Mouse (Mus musculus) T-helper 1 cell (primary cell): ENCODE data around the gene Lipk.

Source experiments
- in situ Hi-C: fragments of 300-600 bp; cut with MboI, MseI; formaldehyde crosslinking; loops from one replicate; pipeline ENCODE4 v1.15.1; 2025; ENCODE audit warnings: high pct_unique_total_duplicates

The Lipk gene

GRCm38 (mm10) chr19:34008002-34008401 is at the start of gene Lipk:
TSS of gene Lipk (plus strand) at chr19:34008290.
- in situ Hi-C loops: no loop called here

DNA sequence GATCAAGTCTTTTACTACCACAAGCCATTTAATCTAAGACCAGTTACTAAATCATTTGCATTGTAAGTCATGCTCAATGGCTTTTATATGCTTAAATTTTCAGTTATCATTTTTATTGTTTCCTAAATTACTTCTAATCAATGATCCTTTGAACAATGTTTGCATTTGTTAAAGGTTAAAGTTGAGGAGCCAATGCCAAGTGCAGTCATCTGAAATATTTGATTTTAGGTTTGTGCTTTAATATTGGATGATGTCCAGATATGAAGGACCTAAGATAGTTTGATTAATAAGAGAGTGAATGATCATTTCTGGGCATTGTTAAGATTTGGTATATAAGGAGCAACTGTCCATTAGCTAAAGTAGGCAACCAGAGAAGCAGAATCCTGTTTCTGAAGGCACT is 47.2 kb upstream of the Lipk start, which contains the start of gene Lipf:
Gene Lipf (plus strand): TSS at position 301 of the 400 bp plus-strand sequence.
- in situ Hi-C loops: no loop called here

DNA sequence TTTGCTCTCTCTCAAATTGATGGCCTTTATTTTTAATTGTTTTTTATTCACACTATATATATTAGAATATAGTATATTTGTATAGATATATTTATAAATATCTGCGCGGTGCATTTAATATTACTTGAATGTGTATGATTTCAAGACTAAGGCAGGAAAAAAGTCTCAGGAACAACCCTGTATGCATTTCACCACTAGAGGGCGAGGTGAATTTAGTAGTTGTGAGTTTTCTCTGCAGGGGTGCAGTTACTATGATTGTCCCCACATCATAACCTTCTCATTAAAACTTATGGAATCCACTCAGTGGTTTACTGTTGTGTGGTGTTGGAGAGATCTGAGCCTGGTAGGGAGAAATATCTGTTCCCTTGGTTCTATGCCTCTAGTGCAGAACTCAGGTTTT is 29.1 kb upstream of the Lipk start:
- in situ Hi-C loops: no loop called here

- in situ Hi-C loops: no loop called here
These were observed 25.0 kb upstream of the Lipk start for GRCm38 (mm10) chr19:33983043-33983442.

GRCm38 (mm10) chr19:34021440-34022172 is 13.5 kb downstream of the Lipk start:
- in situ Hi-C loops: no loop called here

DNA sequence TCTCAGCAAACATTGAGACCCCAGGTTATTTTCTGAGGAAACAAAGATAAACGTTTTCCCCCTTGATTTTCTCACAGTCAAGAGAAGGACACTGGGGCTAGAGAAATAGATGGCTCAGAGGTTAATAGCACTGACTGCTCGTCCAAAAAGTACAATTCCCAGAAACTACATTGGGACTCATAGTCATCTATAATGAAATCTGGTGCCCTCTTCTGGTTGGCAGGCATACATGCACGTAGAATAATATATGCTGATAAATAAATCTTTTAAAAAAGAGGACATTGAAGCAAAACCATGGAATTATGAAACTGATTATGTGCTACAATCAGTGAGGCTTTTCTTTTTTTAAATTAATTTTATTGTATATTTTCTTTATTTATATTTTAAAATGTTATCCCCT is 14.7 kb downstream of the Lipk start:
- in situ Hi-C loops: no loop called here

GRCm38 (mm10) chr19:34039731-34040130 is 31.6 kb downstream of the Lipk start:
- in situ Hi-C loops: no loop called here

DNA sequence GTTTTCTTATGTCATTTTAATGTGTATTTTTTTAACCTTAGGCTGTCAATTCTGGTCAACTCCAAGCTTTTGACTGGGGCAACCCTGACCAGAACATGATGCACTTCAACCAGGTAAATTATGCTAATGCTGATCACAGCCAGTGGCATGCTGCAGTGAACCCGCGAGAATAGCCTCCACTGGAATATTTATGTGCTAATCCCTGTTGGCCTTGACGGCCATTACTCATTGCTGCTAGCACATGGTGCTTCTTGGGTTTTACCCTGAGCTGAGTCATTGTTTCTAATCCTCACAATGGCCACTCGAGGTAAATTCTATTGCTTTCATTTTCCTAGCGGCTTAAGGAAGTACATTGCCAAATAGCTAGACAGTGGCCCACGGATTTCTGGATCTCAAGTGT is 34.9 kb downstream of the Lipk start:
- in situ Hi-C loops: no loop called here

- in situ Hi-C loops: no loop called here
These were observed 41.4 kb downstream of the Lipk start for GRCm38 (mm10) chr19:34049371-34050039.

GRCm38 (mm10) chr19:34051502-34051901 is 43.4 kb downstream of the Lipk start:
- in situ Hi-C loops: no loop called here

- in situ Hi-C loops: no loop called here
These were observed 55.5 kb downstream of the Lipk start for GRCm38 (mm10) chr19:34063547-34063946.

GRCm38 (mm10) chr19:34064059-34064458 is 56.0 kb downstream of the Lipk start:
- in situ Hi-C loops: no loop called here

DNA sequence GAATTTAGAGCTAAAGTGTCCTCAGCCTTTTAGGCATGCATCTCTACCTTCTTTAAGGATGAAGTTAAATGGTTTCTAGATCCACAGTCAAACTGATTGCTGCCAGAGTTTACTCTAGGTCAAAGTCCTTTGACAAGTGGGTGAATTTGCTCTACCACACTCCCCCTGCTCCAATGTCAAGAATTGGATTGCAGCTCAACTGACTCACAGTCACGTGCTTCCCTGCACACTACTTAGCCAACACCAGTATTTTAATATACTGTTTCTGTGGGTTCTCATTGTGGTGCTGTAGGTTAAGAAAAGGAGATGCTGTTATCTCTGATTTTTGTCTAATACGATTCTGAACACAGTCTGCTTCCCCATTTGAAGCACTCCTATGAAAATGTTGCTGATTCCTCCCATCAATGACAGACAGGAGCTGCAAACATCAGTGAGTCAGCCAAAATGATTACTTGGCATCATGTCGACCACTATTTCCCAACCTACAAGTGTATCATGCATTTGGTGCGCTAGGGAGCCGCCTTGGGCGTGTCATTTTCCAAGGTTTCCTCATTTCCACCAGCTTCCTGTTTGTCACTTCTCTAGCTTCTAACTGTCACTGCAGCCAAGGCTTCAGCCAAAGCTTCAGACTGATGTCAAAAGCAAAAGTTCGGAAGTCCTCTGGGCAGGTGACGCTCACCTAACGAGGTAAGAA is 58.8 kb downstream of the Lipk start, which contains the start of gene Lipn:
Gene Lipn (plus strand): TSS at position 580 of the 694 bp plus-strand sequence.
- in situ Hi-C loops: no loop called here

DNA sequence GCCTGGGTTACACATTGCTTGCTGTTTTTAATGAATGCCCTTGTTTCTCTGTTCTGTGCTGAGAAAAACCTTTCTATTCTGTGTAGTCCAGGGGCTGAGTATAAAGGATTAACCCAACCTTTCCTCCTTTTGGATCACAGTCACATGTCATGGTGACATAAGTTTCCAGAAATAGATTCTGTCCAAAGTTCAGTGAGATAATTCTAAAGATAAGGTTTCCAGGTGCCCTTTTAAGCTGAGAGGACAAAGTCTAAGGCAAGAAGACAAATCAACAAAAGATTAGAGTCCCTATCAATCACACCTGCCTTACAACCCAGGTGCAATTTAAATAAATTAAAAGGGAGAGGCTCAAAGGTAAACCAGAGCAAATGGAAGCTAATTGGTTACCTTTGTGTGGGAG is 66.1 kb downstream of the Lipk start:
- in situ Hi-C loops: no loop called here

- in situ Hi-C loops: no loop called here
These were observed 70.0 kb downstream of the Lipk start for GRCm38 (mm10) chr19:34078130-34078529.

- in situ Hi-C loops: no loop called here
These were observed 81.1 kb downstream of the Lipk start for GRCm38 (mm10) chr19:34089011-34089680.

GRCm38 (mm10) chr19:34095381-34095780 is 87.3 kb downstream of the Lipk start:
- in situ Hi-C loops: loop anchor here (10.0 kb wide), 1 partner anchor 139 kb away; no protein-coding TSS in a partner anchor

- in situ Hi-C loops: loop anchor here (10.0 kb wide), 1 partner anchor 139 kb away; no protein-coding TSS in a partner anchor
These were observed 88.1 kb downstream of the Lipk start for GRCm38 (mm10) chr19:34096228-34096627.
